Mouse (Mus musculus) A20 (cell line): Measurements from ENCODE around the gene 4931406P16Rik.

Experiments used
- DNase-seq: peaks from one replicate; pipeline ENCODE4 v3.0.0-alpha.2; 2011; ENCODE audit warnings: low read depth, low spot score

4931406P16Rik gene

DNA sequence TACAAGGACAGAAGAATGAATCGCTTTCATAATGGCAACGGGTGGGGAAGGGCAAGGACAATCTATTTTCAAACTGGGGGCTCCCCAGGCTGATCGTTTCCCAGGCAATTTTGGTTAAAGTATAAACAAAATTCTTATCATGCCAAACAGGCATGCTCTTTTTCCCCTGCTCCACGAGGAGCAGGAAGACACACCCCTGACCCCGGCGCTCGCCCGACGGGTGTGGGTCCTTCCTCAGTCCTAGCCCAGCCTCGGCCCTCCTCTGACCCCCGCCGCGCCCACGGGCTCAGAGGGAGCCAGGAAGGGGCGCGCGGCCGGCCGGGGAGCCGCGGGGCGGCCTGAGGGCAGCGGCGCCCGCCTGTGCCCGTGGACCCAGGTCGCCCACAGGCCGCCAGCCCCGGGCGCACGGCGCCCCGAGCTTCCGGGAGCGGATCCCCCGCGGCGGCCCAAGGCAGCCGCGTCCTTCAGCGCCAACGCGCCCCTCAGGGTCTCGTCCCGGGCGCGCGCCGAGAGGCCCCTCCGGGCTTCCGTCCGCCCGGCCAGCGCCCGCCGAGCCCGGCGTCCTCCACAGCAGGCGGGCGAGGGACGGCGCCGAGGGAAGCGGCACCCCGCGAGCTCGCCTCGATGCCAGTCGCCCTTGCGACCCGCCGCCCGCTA lies 437 bp downstream of the 4931406P16Rik start:
- DNase-seq: no peak

DNA sequence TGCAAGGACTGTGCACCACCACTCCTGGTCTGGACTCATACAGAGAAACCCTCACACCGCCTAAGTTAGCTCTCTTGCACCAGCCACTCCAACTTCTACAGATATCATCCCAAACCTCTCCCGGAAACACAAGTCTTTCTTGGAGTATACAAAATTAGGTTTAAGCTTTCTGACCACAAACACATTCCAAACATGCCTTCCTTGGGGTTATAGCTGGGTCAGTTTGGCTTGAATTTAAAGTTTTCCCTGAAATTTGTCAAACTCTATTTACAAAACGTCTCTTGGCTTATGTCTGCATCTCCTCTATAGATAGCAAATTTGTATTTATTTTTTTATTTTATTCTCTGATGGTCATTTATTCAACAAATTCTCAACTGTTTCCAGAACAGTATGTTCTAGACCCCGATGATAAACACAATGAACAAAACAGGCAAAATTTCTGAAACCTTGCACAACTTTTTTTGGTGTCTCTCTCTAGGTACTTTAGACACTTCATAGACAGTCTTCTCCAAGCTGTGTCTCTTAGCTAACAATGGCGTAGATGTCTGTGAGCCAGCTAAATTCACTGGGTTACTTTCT lies 4.1 kb downstream of the 4931406P16Rik start:
- no peak for DNase-seq

DNA sequence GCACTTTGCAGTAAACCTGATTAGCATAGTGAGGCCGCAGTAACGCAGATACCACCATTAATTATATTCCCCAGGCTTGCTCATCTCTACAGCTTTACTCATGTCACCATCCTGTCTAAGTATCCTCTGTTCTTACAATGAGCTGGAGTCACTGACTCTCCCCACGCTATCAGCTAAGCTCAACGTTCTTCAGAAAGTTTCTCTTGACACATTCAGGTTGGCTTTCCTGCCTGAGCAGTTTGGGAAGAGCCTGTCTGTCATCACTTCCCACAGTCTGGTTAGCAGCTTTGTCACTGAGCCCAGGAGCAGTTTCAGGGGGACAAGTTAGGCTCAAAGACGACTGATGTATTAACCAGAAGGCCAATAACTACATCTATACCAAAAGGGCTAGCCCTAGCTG lies 4.8 kb downstream of the 4931406P16Rik start:
- DNase-seq: no peak

DNA sequence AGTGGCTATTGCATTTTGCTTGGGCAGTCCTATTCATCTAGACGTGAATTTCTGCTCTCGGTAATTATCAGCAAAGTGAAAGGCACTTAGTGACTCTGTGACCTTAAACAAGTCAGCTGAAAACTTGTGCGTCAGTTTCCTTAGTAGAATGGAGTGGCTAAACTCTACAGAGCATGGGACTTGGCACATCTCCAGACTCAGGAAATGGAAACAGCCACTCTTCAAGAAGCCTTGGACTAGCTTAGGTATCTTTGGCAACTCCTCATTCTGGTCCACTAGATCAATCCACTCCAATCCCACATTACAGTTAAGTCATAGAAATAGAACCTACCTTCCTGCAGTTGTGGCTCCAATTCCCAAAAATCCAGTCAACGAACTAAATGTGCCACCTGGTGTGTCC lies 7.9 kb downstream of the 4931406P16Rik start:
- DNase-seq: no peak

DNA sequence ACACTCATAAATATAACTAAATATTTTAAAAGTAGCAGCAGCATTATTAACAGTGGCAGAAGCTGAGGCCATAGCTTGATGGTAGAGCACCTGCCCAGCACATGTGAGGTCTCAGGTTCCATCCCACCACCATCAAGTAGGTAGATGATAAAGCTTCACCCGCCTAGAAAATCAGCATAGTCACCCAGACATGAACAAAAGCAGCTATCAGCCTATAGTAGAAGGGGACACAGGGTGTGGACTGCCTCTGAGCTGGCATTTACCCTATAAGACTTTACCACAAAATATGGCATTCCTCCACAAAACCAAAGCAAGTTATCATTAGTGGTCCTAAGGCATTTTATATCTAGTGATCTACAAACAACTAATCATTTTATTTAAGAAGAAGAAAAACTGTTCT lies 10.7 kb downstream of the 4931406P16Rik start:
- DNase-seq: no peak

DNA sequence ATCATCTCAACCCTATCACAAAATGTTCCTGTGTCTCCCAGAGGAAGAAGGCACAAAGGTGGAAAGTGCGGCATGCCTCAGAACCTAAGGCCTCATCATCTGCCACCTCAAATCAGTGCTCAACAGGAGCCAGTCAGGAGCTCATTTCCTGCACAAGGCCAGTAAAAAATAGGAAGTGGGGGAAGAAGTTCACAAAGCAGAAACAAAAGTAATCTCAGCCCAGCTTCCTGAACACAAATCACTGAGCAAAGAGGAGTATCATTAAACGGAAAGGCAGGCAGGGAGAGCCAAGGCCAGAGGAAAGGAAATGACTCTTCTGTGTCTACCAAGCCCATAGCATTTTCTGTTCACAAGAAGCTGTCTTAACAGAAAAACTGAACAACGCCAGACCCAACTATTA lies 11.4 kb downstream of the 4931406P16Rik start:
- DNase-seq: peak; percentile 29

DNA sequence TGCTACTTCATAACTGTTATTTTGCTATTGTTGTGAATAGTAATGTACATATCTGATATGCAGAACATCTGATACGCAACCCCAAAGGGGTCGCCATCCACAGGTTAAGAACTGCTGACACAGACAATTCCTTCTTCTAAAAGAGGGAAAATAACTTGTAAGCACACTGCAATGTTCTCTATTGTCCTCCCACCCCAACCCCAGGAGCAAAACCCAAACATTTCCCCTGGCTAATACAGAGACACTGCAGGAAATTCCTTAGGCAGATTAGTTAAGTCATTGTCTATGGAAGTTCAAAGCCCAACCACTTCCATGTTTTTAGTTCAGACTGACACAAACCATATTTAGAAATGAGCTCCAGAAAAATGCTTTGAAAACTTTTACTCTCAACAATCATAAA lies 14.5 kb downstream of the 4931406P16Rik start:
- DNase-seq: no peak

DNA sequence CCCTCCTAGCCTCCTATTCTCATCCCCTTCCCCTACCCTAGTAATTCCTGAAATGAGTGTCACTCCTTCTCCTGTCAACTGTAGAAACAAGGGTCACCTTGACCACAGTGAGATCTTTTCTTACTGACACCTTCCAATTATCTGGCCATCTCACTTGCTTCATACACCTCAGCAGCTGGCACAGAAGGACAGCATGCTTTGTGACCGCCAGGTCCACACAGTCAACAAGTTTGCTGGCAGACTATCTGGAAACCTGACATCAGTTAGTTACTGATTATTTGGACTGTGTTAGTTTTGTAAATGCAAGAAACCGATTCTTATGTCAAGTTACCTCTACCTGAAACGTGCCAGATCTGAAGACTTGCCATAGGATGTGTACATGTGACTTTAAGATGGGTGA lies 17.2 kb downstream of the 4931406P16Rik start:
- DNase-seq: no peak

DNA sequence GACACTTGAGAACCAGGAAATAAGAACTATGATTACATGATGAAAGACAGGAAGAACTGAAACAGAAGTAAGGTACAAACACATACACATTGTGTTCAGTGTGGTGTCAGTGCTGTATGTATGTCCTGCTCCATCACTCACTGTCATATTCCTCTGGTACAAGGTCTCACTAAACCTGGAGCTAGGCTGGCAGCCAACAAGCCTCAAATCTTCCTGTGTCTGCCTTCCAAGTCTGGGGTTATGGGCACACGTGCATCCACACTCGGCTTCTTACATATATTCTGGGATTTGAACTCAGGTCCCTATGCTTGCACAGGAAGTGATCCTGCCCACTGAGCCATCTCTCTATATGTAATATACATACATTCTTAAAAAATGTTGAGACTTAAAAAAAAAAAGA lies 20.7 kb downstream of the 4931406P16Rik start:
- DNase-seq: no peak

DNA sequence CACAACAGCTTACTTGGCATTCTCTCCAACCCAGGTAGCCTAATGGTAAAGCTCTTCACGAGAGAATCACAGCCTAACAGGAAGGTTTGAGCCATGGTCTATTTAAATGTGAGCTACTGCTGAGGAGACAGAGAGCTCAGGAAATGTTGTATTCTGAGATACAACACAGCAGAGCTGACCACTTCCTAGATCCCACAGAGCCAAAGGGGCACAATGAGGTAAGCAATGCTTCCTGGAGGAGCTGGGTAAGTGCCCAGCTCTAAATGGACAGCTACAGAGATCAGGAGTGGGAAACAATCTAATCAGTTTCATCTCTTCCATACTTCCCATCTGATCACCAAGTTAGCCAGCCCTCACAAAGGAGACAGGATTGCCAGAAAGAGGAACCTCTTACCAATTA lies 22.1 kb downstream of the 4931406P16Rik start:
- DNase-seq: no peak

DNA sequence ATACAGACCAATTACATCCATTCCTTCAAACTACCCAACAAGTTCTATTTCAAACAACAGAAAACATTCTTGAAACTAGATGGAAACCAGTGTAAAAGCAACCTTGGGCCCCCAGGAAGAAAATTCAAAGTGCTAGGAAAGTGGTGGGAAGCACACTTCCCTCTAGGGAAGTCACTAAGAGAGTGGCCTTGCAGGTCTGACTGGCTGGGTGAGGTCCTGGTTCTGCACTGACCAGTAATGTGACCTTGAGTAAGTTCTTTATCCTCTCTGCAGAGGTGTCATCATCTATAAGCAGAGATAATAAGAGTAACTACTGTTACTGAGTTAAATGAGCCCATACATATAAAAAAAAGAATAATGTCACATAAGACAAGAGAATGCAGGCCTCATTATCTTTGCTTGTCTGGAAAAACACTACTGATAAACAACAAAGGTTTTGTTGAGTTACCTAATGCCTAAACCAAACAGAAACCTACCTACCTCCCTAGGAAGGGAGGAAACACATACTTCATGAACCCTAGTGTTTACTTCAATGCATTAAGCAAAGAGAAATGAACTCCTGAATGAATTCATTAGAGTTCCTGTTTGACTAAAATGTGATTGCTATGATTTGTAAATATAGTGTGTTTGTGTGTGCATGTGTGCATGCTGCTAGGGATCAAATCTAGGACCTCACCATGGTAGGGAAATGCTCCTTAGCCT lies 22.8 kb downstream of the 4931406P16Rik start:
- no peak for DNase-seq

DNA sequence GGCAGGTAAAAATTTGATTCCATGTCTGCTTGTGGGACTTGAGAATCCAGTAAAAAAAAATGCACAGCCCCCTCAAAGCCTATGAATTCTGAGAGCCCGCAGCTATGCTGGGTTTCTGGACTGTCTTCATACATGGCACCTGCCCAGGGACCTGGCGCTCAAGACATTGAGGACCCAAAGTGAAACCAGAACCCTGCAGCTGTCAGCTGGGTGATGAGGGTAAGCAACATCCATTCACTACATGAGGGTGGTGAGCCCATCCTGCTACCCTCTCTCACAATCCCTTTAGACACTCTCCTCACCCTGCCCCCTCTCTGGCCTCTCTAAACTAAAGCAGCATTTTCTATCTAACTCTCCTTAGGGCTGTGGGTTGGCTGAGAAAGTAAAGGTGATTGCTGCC lies 35.7 kb downstream of the 4931406P16Rik start:
- peak; percentile 30 for DNase-seq

DNA sequence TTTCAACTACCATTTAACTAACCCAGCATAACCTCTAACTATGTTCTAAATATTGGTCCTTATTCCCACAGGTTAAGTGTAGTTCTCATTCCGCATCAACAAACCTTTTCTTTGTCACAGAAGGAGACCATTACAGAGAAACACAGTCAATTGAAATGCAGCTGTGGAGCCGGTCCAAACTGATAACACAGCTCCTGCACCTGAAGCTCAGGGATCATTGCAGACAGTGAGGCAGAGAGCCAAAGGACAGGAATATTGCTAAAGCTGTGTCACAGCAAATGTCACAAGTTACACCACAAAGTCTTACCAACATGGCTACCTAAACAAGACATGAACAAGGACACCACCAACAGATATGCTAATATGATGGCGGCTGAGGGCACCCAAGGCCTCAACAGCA lies 37.3 kb downstream of the 4931406P16Rik start:
- no peak for DNase-seq

DNA sequence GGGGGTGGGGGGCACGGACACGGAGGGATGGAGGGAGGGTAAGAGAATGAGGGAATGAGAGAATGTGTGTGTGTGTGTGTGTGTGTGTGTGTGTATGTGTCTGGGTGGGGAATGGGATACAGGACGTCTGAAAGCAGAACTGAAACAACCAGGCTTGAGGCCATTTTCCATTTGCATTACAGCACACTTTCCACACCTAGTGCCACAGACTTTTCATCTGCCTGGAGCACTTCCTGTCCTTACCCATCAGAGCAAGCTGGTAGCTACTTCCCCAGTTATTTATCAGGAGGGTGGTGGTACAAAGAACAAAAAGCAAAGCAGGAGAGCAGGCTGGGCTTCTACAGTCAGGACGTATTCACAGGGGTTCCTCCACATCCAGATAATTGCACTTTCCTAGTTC lies 40.9 kb downstream of the 4931406P16Rik start:
- peak; percentile 44 for DNase-seq

DNA sequence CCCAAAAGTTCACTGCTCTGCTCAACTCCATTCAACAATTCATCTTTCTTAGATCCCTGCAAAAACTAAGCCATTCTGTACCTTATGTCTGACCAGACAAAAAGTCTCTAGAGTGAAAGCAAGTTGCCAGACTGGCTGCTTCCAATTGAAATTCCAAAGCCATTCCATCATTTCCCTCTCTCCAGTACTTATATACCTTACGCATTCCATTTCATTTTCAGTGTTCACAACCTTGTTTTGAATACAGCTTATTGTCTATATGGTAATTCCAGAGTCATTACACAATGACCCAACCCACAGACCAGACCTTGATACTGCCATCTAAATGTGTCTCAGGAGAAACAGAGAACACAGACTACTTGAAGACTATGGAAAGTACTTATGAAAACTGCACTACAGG lies 44.9 kb downstream of the 4931406P16Rik start:
- no peak for DNase-seq

DNA sequence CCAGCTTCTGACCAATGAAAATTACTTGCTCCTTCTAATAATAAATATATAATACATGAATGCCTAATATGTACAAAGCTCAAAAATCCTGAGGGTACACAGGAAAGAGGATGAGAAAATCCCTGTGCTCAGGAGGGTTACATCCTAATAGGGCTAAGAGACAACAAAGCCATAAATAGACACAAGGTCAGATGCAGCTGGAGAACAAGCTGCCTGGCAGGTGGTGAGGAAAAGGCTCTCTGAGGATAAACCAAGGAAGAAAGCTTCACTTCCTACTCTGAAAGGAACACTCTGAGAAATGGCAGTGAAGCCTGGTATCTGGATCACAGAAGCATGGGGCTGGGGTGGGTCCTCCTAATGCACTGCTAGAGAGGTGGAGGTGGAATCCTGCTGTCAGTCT lies 46.9 kb downstream of the 4931406P16Rik start:
- DNase-seq: no peak

DNA sequence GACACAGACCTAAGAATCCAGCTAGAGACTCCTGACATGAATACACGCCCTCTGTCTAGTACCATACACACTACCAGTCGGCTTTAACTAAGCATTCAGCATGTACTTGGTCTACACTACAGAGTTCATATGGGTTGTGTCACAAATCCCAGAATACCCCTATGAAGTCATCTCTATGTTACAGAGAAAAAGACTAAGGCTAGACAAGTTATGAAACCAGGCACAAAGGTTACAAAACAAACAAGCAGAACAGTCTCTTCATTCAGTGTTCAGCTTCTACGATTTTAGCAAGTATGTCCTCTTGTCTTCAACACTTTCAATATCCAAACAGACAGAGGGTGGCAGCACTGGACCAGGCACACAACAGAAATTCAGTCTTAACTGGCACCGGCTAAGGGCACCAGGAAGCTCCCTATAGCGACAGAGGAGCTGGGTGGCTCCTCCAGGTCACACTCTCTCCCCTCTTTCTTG lies 47.4 kb downstream of the 4931406P16Rik start:
- peak; percentile 83 for DNase-seq

DNA sequence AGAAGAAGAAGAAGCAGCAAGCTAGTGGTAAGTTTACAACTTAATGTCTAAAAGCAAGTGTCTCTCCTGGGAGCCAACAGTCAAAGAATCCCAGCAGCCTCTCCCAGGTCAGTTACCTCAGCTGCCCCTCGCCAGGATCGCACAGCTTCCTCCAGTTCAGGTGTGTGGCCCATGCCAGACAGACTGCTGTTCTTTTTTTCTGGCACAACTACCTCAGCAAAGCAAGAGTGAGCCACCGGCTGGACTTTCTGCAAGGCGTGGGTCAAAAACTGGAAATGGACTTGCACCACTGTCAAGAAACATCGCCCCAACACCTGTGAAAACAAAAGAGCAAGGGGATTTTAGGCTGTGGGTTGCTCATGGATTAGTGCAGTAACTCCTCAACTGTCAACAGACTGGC lies 49.9 kb downstream of the 4931406P16Rik start:
- peak; percentile 78 for DNase-seq

DNA sequence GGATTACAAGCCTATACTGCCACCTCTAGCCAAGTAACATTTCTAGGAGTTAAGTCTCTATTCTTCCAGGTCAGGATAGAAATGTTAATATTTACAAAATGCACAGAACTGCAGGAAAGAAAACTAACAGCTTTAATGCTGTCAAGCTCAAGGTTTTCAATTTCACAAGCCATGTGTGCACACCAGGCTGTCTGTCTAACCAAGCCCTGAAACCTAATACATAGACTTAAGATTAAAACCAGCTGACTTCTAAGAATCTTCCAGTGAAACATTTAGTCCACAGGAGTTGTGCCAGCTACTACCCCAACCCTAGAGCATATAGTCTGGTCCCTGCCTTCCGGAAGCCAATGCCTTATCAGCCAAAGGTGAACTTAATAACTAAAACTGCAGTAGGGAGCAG lies 54.9 kb downstream of the 4931406P16Rik start:
- no peak for DNase-seq

DNA sequence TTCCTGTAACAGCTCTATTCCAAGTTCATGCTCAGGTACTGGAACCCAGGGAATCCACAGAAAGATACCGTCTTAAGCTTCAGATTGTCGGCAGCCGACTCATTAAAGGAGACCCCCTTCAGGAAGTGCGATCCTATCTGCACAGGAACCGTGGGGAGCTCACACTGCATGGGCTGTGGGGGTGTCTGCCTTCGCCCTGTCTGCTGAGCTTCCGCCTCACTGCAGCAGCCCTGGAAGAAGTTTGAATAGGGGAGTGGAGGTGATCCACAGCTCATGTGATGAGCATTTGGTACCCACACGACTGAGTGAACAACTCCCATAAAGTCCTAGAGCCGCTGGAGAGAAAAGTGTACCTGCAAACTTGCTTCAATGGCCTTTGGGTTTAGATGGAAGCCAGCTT lies 56.1 kb downstream of the 4931406P16Rik start:
- DNase-seq: no peak

DNA sequence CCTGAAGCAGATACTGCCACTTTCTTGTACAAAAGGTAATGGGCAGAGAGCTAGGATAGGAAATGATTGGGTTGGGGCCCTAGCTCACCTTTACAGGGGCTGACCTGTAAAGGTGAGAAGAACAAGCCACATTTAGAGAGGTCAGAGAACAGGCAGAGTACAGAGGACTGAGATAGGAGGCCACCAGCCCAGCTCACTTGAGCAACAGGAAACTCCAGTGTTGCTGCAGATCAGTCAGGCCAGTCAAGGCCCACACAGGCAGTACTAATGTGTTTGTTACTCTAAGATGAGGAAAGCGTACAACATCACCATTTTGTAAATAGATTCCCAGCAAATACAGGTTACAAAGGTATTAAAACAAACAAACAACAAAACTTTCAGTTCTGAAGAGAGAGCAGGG lies 57.4 kb downstream of the 4931406P16Rik start:
- DNase-seq: no peak

DNA sequence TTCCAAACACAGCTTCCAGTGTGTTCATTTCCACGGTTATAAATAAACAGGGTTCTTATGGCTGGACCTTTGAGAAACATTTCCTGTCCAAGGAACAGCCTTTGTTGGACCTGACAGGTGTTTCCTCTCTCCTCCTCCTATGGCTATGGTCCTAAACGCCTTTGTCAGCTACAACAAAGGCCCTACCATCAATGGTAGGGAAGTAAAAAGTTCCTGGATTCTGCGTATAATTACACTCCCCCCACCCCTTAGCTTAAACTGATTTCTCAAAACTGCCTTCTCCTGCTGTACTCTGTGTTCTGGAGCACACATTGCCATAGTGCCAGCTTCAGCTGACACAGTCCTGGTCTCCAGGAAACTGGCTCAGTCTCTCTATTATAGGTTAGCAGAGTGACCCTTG lies 58.2 kb downstream of the 4931406P16Rik start:
- DNase-seq: no peak

DNA sequence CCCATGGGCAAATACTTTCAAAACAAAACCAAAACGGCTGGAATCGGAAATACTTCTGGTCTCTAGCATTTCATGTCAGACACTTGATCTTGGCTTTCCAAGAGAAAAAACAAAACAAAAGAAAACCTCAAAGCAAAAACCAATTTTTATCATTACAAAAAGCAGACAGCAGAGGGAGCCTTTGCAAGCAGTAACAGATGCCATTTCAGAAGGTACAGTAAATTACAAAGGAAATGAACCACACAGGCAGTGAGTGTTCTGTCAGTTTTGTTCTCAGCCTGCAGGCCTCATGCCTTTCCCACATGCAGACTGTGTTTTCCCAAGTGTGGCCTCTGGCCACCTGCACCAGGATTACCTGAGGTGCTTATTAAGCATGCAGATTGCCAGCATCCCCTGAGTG lies 61.3 kb downstream of the 4931406P16Rik start:
- peak; percentile 52 for DNase-seq
